Mouse (Mus musculus): ENCODE data around the gene Ints7. TPM values are rescaled to one million over a fixed set of nuclear protein-coding genes. Genes with fewer than 3 reads are reported as not detected.

The Ints7 gene
- polyA plus RNA-seq, 1 experiment, result 9.8 TPM

GRCm38 (mm10) chr1:191599210-191599609 is 23.8 kb downstream of the Ints7 start:
- Histone ChIP-seq H3K27me3 (ENCODE audit: control insufficient read depth, insufficient read depth, low read length) (no peaks in the 10 kb centered on the region), H3K36me3 (ENCODE audit: control insufficient read depth, insufficient read depth, low read length) (peaks cover 17% of the 10 kb centered on the region), H3K4me3 (ENCODE audit: low read depth, low read length) (no peak overlapping the region), H3K27ac (ENCODE audit: insufficient read depth, low read depth, low read length) (no peak overlapping the region), H3K4me1 (ENCODE audit: control insufficient read depth, insufficient read depth, insufficient read length, low read length) (peaks cover 4% of the 10 kb centered on the region; the same call in 1 of the 2 replicates)
- TF ChIP-seq POLR2A (IDR thresholded peaks at IDR 0.05; ENCODE audit: low read depth, low read length) (no peak), CTCF (IDR thresholded peaks at IDR 0.05; ENCODE audit: extremely low read depth, insufficient read length, insufficient replicate concordance, low read depth, low read length) (no peak)
- 66% methylated on average over 5 of the region's 5 CpGs for WGBS

GRCm38 (mm10) chr1:191604690-191605089 is 29.3 kb downstream of the Ints7 start:
- Histone ChIP-seq H3K36me3 (ENCODE audit: control insufficient read depth, insufficient read depth, low read length) (peaks cover 27% of the 10 kb centered on the region), H3K27ac (ENCODE audit: insufficient read depth, low read depth, low read length) (no peak overlapping the region)

GRCm38 (mm10) chr1:191609051-191609450 is 33.6 kb downstream of the Ints7 start:
- Histone ChIP-seq H3K27me3 (ENCODE audit: control insufficient read depth, insufficient read depth, low read length) (no peaks in the 10 kb centered on the region), H3K36me3 (ENCODE audit: control insufficient read depth, insufficient read depth, low read length) (peaks cover 41% of the 10 kb centered on the region)
- WGBS, result 91% methylated on average over 6 of the region's 6 CpGs

More at GRCm38 (mm10) chr1:191604690-191605089, 29.3 kb downstream of the Ints7 start:
- Histone ChIP-seq H3K27me3 (ENCODE audit: control insufficient read depth, insufficient read depth, low read length) (no peaks in the 10 kb centered on the region), H3K4me1 (ENCODE audit: control insufficient read depth, insufficient read depth, insufficient read length, low read length) (no peaks in the 10 kb centered on the region; the same call in 1 of the 2 replicates), H3K4me3 (ENCODE audit: low read depth, low read length) (no peak overlapping the region)
- WGBS, result 83% methylated on average over 3 of the region's 3 CpGs
- TF ChIP-seq POLR2A (IDR thresholded peaks at IDR 0.05; ENCODE audit: low read depth, low read length), result no peak
- TF ChIP-seq CTCF (IDR thresholded peaks at IDR 0.05; ENCODE audit: extremely low read depth, insufficient read length, insufficient replicate concordance, low read depth, low read length), result no peak

GRCm38 (mm10) chr1:191609578-191609977 is 34.1 kb downstream of the Ints7 start:
- Histone ChIP-seq H3K4me3 (ENCODE audit: low read depth, low read length) (no peak overlapping the region), H3K4me1 (ENCODE audit: control insufficient read depth, insufficient read depth, insufficient read length, low read length) (no peaks in the 10 kb centered on the region; the same call in 1 of the 2 replicates), H3K36me3 (ENCODE audit: control insufficient read depth, insufficient read depth, low read length) (peaks cover 44% of the 10 kb centered on the region), H3K27me3 (ENCODE audit: control insufficient read depth, insufficient read depth, low read length) (no peaks in the 10 kb centered on the region), H3K27ac (ENCODE audit: insufficient read depth, low read depth, low read length) (no peak overlapping the region)
- 51% methylated on average over 1 of the region's 1 CpGs for WGBS
- TF ChIP-seq CTCF (IDR thresholded peaks at IDR 0.05; ENCODE audit: extremely low read depth, insufficient read length, insufficient replicate concordance, low read depth, low read length), result no peak
- no peak for TF ChIP-seq POLR2A (IDR thresholded peaks at IDR 0.05; ENCODE audit: low read depth, low read length)

More at GRCm38 (mm10) chr1:191609051-191609450, 33.6 kb downstream of the Ints7 start:
- H3K27ac ChIP-seq (ENCODE audit: insufficient read depth, low read depth, low read length), result no peak overlapping the region
- no peaks in the 10 kb centered on the region; the same call in 1 of the 2 replicates for H3K4me1 ChIP-seq (ENCODE audit: control insufficient read depth, insufficient read depth, insufficient read length, low read length)
- H3K4me3 ChIP-seq (ENCODE audit: low read depth, low read length), result no peak overlapping the region
- TF ChIP-seq POLR2A (IDR thresholded peaks at IDR 0.05; ENCODE audit: low read depth, low read length), result no peak
- no peak for TF ChIP-seq CTCF (IDR thresholded peaks at IDR 0.05; ENCODE audit: extremely low read depth, insufficient read length, insufficient replicate concordance, low read depth, low read length)

GRCm38 (mm10) chr1:191610357-191610756 is 34.9 kb downstream of the Ints7 start:
- no peak for TF ChIP-seq POLR2A (IDR thresholded peaks at IDR 0.05; ENCODE audit: low read depth, low read length)
- no peak for TF ChIP-seq CTCF (IDR thresholded peaks at IDR 0.05; ENCODE audit: extremely low read depth, insufficient read length, insufficient replicate concordance, low read depth, low read length)
- Histone ChIP-seq H3K27ac (ENCODE audit: insufficient read depth, low read depth, low read length) (no peak overlapping the region), H3K36me3 (ENCODE audit: control insufficient read depth, insufficient read depth, low read length) (peaks cover 43% of the 10 kb centered on the region), H3K27me3 (ENCODE audit: control insufficient read depth, insufficient read depth, low read length) (no peaks in the 10 kb centered on the region), H3K4me1 (ENCODE audit: control insufficient read depth, insufficient read depth, insufficient read length, low read length) (no peaks in the 10 kb centered on the region; the same call in 1 of the 2 replicates), H3K4me3 (ENCODE audit: low read depth, low read length) (no peak overlapping the region)
- 94% methylated on average over 7 of the region's 7 CpGs for WGBS

GRCm38 (mm10) chr1:191611686-191612085 is 36.2 kb downstream of the Ints7 start:
- H3K27me3 ChIP-seq (ENCODE audit: control insufficient read depth, insufficient read depth, low read length), result no peaks in the 10 kb centered on the region
- 88% methylated on average over 9 of the region's 9 CpGs for WGBS
- H3K4me3 ChIP-seq (ENCODE audit: low read depth, low read length), result no peak overlapping the region
- H3K4me1 ChIP-seq (ENCODE audit: control insufficient read depth, insufficient read depth, insufficient read length, low read length), result no peaks in the 10 kb centered on the region; the same call in 1 of the 2 replicates
- no peak for TF ChIP-seq POLR2A (IDR thresholded peaks at IDR 0.05; ENCODE audit: low read depth, low read length)
- no peak for TF ChIP-seq CTCF (IDR thresholded peaks at IDR 0.05; ENCODE audit: extremely low read depth, insufficient read length, insufficient replicate concordance, low read depth, low read length)
- H3K27ac ChIP-seq (ENCODE audit: insufficient read depth, low read depth, low read length), result no peak overlapping the region
- peaks cover 48% of the 10 kb centered on the region for H3K36me3 ChIP-seq (ENCODE audit: control insufficient read depth, insufficient read depth, low read length)

- H3K27ac ChIP-seq (ENCODE audit: insufficient read depth, low read depth, low read length), result no peak overlapping the region
- H3K4me1 ChIP-seq (ENCODE audit: control insufficient read depth, insufficient read depth, insufficient read length, low read length), result no peaks in the 10 kb centered on the region; the same call in 1 of the 2 replicates
- H3K4me3 ChIP-seq (ENCODE audit: low read depth, low read length), result no peak overlapping the region
- H3K36me3 ChIP-seq (ENCODE audit: control insufficient read depth, insufficient read depth, low read length), result peaks cover 41% of the 10 kb centered on the region
- no peaks in the 10 kb centered on the region for H3K27me3 ChIP-seq (ENCODE audit: control insufficient read depth, insufficient read depth, low read length)
- WGBS, result 89% methylated on average over 16 of the region's 16 CpGs
- TF ChIP-seq POLR2A (IDR thresholded peaks at IDR 0.05; ENCODE audit: low read depth, low read length) (no peak), CTCF (IDR thresholded peaks at IDR 0.05; ENCODE audit: extremely low read depth, insufficient read length, insufficient replicate concordance, low read depth, low read length) (no peak)
These were observed 37.4 kb downstream of the Ints7 start for GRCm38 (mm10) chr1:191612877-191613276.

Measured in small intestine, adult 2 months (tissue).